Mouse (Mus musculus) olfactory bulb, adult 2 months (tissue): ENCODE data around the gene Cdk17.

Source experiments
- CTCF ChIP-seq: fragments of 200-500 bp; IDR thresholded peaks from 2 replicates; pipeline ENCODE4 v1.5.1; 2012; ENCODE audit warnings: low read depth, mild to moderate bottlenecking, low read length, moderate library complexity; ENCODE audit not compliant: insufficient read depth
- POLR2A ChIP-seq: fragments of 200-500 bp; IDR thresholded peaks from 2 replicates; pipeline ENCODE4 v1.6.1; 2012; ENCODE audit warnings: mild to moderate bottlenecking, low read depth, low read length, moderate library complexity; ENCODE audit not compliant: insufficient read depth

DNA sequence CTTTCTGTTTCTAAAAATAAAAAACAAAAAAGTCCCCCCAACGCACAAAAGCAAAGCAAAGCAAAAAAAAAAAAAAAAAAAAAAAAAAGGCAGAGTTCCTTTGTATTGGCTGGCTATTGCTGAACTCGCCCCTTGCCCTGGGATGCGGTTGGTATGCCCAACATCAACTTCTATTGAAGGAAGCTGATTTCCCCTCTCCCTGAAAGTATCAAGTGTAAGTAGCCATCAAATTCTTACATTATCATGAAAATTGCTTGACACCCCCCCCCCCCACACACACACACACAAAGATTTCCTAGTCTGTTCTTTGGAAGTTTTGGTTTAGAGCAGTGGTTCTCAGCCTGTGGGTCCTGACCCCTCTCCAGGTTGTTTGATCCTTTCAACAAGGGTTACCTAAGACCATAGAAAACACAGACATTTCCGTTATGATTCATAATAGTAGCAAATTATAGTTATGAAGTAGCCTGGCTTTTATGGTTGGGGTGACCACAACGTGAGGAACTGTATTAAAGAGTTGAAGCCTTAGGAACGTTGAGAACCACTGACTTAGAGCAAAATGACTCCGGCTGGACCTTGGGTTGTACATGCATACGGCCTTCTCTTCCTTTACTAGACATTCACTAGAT lies 23.8 kb downstream of the Cdk17 start:
- TF ChIP-seq POLR2A: no peak
- no peak for TF ChIP-seq CTCF
